Mouse (Mus musculus) CH12.LX (cell line): ENCODE data around the gene Calml3. TPM values are rescaled to one million over a fixed set of nuclear protein-coding genes. Genes with fewer than 3 reads are reported as not detected.

ENCODE experiments used
- DNase-seq: peaks from one replicate; pipeline ENCODE4 v3.0.0-alpha.2; 2013; ENCODE audit errors: extremely low read depth
- H3K27ac ChIP-seq: 2 replicates; pipeline ENCODE4 v1.5.1; 2012; ENCODE audit warnings: low read depth, mild to moderate bottlenecking, control low read depth, moderate library complexity; ENCODE audit not compliant: insufficient read depth
- H3K27me3 ChIP-seq: replicated peaks from 2 replicates; pipeline ENCODE3; 2012; ENCODE audit warnings: inconsistent platforms
- H3K36me3 ChIP-seq, 2 experiments: replicated peaks in 1 of 2; 2 replicates each; pipeline versions ENCODE3 to v1.6.1; 2012; ENCODE audit warnings: inconsistent platforms in 1 of 2, low read length in 1 of 2, mild to moderate bottlenecking in 1 of 2, mixed read lengths in 1 of 2, moderate library complexity in 1 of 2; ENCODE audit not compliant: control insufficient read depth in 1 of 2, insufficient read depth in 1 of 2
- H3K4me1 ChIP-seq, 2 experiments: 2 replicates each; pipeline ENCODE4 v1.6.1; 2012; ENCODE audit warnings: inconsistent platforms in 1 of 2, moderate library complexity in 1 of 2; ENCODE audit not compliant: insufficient read depth in 2 of 2, control insufficient read depth in 1 of 2
- H3K4me2 ChIP-seq: 2 replicates; pipeline ENCODE4 v1.6.1; 2012; ENCODE audit warnings: low read depth, mild to moderate bottlenecking, control low read depth; ENCODE audit not compliant: poor library complexity, insufficient read depth, severe bottlenecking
- H3K4me3 ChIP-seq, 3 experiments: fragments of 150-350 bp in 1 of 3; sonication (generic) in 1 of 3; replicated peaks in 1 of 3; 2 replicates each; pipeline versions ENCODE3 to v1.5.1; 2011 to 2012; ENCODE audit warnings: low read depth in 2 of 3, low read length in 2 of 3, mild to moderate bottlenecking in 2 of 3, moderate library complexity in 2 of 3, control low read depth in 1 of 3, improper control_type of control experiment in 1 of 3, inconsistent platforms in 1 of 3, mixed read lengths in 1 of 3; ENCODE audit not compliant: poor library complexity in 1 of 3
- H3K79me2 ChIP-seq: replicated peaks from 2 replicates; pipeline ENCODE4 v1.6.1; 2012; ENCODE audit warnings: mild to moderate bottlenecking, moderate library complexity; ENCODE audit not compliant: control insufficient read depth, poor library complexity, insufficient read depth, severe bottlenecking; ENCODE audit errors: extremely low read depth
- H3K9ac ChIP-seq: 2 replicates; pipeline ENCODE4 v1.6.1; 2012; ENCODE audit warnings: low read depth, mild to moderate bottlenecking, control low read depth, moderate library complexity; ENCODE audit not compliant: insufficient read depth
- H3K9me3 ChIP-seq: replicated peaks from 2 replicates; pipeline ENCODE3; 2012; ENCODE audit warnings: low read length, inconsistent platforms, mixed read lengths
- BHLHE40 ChIP-seq: IDR thresholded peaks from 2 replicates; pipeline ENCODE4 v1.6.1; 2011; ENCODE audit warnings: mild to moderate bottlenecking, low read depth, low read length, improper control_type of control experiment
- CHD1 ChIP-seq: IDR thresholded peaks from 2 replicates; pipeline ENCODE4 v1.6.1; 2012; ENCODE audit warnings: low read depth, low read length, improper control_type of control experiment, inconsistent platforms
- CHD2 ChIP-seq: IDR thresholded peaks from 2 replicates; pipeline ENCODE4 v1.6.1; 2011; ENCODE audit warnings: low read length, improper control_type of control experiment
- CTCF ChIP-seq, 2 experiments: IDR thresholded peaks in 1 of 2; conservative IDR thresholded peaks in 1 of 2; 2 replicates each; pipeline ENCODE4 v1.5.1; 2011 to 2012; ENCODE audit warnings: low read depth in 2 of 2, low read length in 2 of 2, improper control_type of control experiment in 1 of 2, inconsistent platforms in 1 of 2, mild to moderate bottlenecking in 1 of 2, moderate library complexity in 1 of 2
- E2F4 ChIP-seq: IDR thresholded peaks from 2 replicates; pipeline ENCODE4 v1.6.1; 2011; ENCODE audit warnings: low read depth, low read length, improper control_type of control experiment; ENCODE audit not compliant: insufficient replicate concordance
- ELF1 ChIP-seq: IDR thresholded peaks from 2 replicates; pipeline ENCODE4 v1.6.1; 2014; ENCODE audit warnings: low read depth, mild to moderate bottlenecking, inconsistent platforms, low read length, improper control_type of control experiment
- EP300 ChIP-seq: IDR thresholded peaks from 2 replicates; pipeline ENCODE4 v1.6.1; 2011; ENCODE audit warnings: low read length, improper control_type of control experiment
- ETS1 ChIP-seq: conservative IDR thresholded peaks from 2 replicates; pipeline ENCODE4 v1.6.1; 2012; ENCODE audit warnings: low read depth, mild to moderate bottlenecking, inconsistent platforms, low read length, improper control_type of control experiment, moderate library complexity
- GABPA ChIP-seq: IDR thresholded peaks from 2 replicates; pipeline ENCODE4 v1.6.1; 2012; ENCODE audit warnings: low read depth, low read length, improper control_type of control experiment, inconsistent platforms; ENCODE audit not compliant: insufficient replicate concordance
- HCFC1 ChIP-seq: IDR thresholded peaks from 2 replicates; pipeline ENCODE4 v1.6.1; 2012; ENCODE audit warnings: low read depth, mild to moderate bottlenecking, inconsistent platforms, low read length, improper control_type of control experiment
- IRF4 ChIP-seq: IDR thresholded peaks from 2 replicates; pipeline ENCODE4 v1.6.1; 2014; ENCODE audit warnings: low read depth, mild to moderate bottlenecking, inconsistent platforms, low read length, improper control_type of control experiment
- JUN ChIP-seq: IDR thresholded peaks from 2 replicates; pipeline ENCODE4 v1.6.1; 2011; ENCODE audit warnings: low read depth, mild to moderate bottlenecking, low read length, improper control_type of control experiment, moderate library complexity; ENCODE audit not compliant: insufficient read depth
- JUND ChIP-seq: conservative IDR thresholded peaks from 2 replicates; pipeline ENCODE4 v1.6.1; 2011; ENCODE audit warnings: low read depth, low read length, improper control_type of control experiment
- KAT2A ChIP-seq: IDR thresholded peaks from 2 replicates; pipeline ENCODE4 v1.6.1; 2012; ENCODE audit warnings: low read length, improper control_type of control experiment, inconsistent platforms; ENCODE audit not compliant: insufficient replicate concordance
- MAFK ChIP-seq: IDR thresholded peaks from 2 replicates; pipeline ENCODE4 v1.6.1; 2011; ENCODE audit warnings: low read length, improper control_type of control experiment; ENCODE audit not compliant: insufficient replicate concordance
- MAX ChIP-seq: IDR thresholded peaks from 2 replicates; pipeline ENCODE4 v1.6.1; 2011; ENCODE audit warnings: low read length, improper control_type of control experiment
- MAZ ChIP-seq: IDR thresholded peaks from 2 replicates; pipeline ENCODE4 v1.6.1; 2012; ENCODE audit warnings: low read depth, mild to moderate bottlenecking, inconsistent platforms, low read length, improper control_type of control experiment, moderate library complexity
- MEF2A ChIP-seq: IDR thresholded peaks from 2 replicates; pipeline ENCODE4 v1.6.1; 2014; ENCODE audit warnings: low read depth, mild to moderate bottlenecking, inconsistent platforms, low read length, improper control_type of control experiment, borderline replicate concordance
- MXI1 ChIP-seq: IDR thresholded peaks from 2 replicates; pipeline ENCODE4 v1.6.1; 2011; ENCODE audit warnings: mild to moderate bottlenecking, low read depth, low read length, improper control_type of control experiment
- MYC ChIP-seq: IDR thresholded peaks from 2 replicates; pipeline ENCODE4 v1.6.1; 2011; ENCODE audit warnings: low read depth, mild to moderate bottlenecking, improper control_type of control experiment, low read length
- NELFE ChIP-seq: IDR thresholded peaks from 2 replicates; pipeline ENCODE4 v1.6.1; 2011; ENCODE audit warnings: low read depth, low read length, improper control_type of control experiment
- NRF1 ChIP-seq: IDR thresholded peaks from 2 replicates; pipeline ENCODE4 v1.6.1; 2014; ENCODE audit warnings: low read depth, mild to moderate bottlenecking, inconsistent platforms, low read length, improper control_type of control experiment, moderate library complexity
- PAX5 ChIP-seq: IDR thresholded peaks from 2 replicates; pipeline ENCODE4 v1.6.1; 2012; ENCODE audit warnings: low read length, inconsistent platforms, mixed read lengths
- POLR2A ChIP-seq: IDR thresholded peaks from 2 replicates; pipeline ENCODE4 v1.6.1; 2011; ENCODE audit warnings: low read depth, mild to moderate bottlenecking, improper control_type of control experiment, low read length
- POLR2AphosphoS2 ChIP-seq: IDR thresholded peaks from 2 replicates; pipeline ENCODE4 v1.6.1; 2011; ENCODE audit warnings: low read depth, low read length, improper control_type of control experiment
- RAD21 ChIP-seq: IDR thresholded peaks from 2 replicates; pipeline ENCODE4 v1.6.1; 2011; ENCODE audit warnings: low read depth, mild to moderate bottlenecking, low read length, improper control_type of control experiment, moderate library complexity
- RCOR1 ChIP-seq: conservative IDR thresholded peaks from 2 replicates; pipeline ENCODE4 v1.6.1; 2012; ENCODE audit warnings: low read depth, mild to moderate bottlenecking, inconsistent platforms, low read length, improper control_type of control experiment
- SIN3A ChIP-seq: IDR thresholded peaks from 2 replicates; pipeline ENCODE4 v1.6.1; 2012; ENCODE audit warnings: low read length, improper control_type of control experiment, inconsistent platforms
- SMC3 ChIP-seq: IDR thresholded peaks from 2 replicates; pipeline ENCODE4 v1.6.1; 2011; ENCODE audit warnings: low read depth, low read length, improper control_type of control experiment
- TBP ChIP-seq: conservative IDR thresholded peaks from 2 replicates; pipeline ENCODE4 v1.6.1; 2011; ENCODE audit warnings: low read depth, low read length, improper control_type of control experiment
- TCF12 ChIP-seq: IDR thresholded peaks from 2 replicates; pipeline ENCODE4 v1.6.1; 2014; ENCODE audit warnings: low read depth, mild to moderate bottlenecking, inconsistent platforms, low read length, improper control_type of control experiment
- UBTF ChIP-seq: IDR thresholded peaks from 2 replicates; pipeline ENCODE4 v1.6.1; 2012; ENCODE audit warnings: low read depth, mild to moderate bottlenecking, inconsistent platforms, low read length, improper control_type of control experiment, moderate library complexity
- USF1 ChIP-seq: IDR thresholded peaks from 2 replicates; pipeline ENCODE4 v1.6.1; 2014; ENCODE audit warnings: low read depth, mild to moderate bottlenecking, inconsistent platforms, low read length, improper control_type of control experiment
- USF2 ChIP-seq: conservative IDR thresholded peaks from 2 replicates; pipeline ENCODE4 v1.6.1; 2011; ENCODE audit warnings: low read depth, low read length, improper control_type of control experiment
- ZC3H11A ChIP-seq: IDR thresholded peaks from 2 replicates; pipeline ENCODE4 v1.6.1; 2012; ENCODE audit warnings: low read depth, mild to moderate bottlenecking, inconsistent platforms, low read length, improper control_type of control experiment
- ZKSCAN1 ChIP-seq: IDR thresholded peaks from 2 replicates; pipeline ENCODE4 v1.6.1; 2012; ENCODE audit warnings: low read depth, inconsistent platforms, low read length, improper control_type of control experiment, borderline replicate concordance
- ZMIZ1 ChIP-seq: IDR thresholded peaks from 2 replicates; pipeline ENCODE4 v1.6.1; 2012; ENCODE audit warnings: low read depth, mild to moderate bottlenecking, inconsistent platforms, low read length, improper control_type of control experiment
- ZNF384 ChIP-seq: IDR thresholded peaks from 2 replicates; pipeline ENCODE4 v1.6.1; 2012; ENCODE audit warnings: low read depth, low read length, improper control_type of control experiment, inconsistent platforms
- dilution Hi-C: fragments of 300-500 bp; cut with MboI; formaldehyde crosslinking; loops from 2 replicates; pipeline ENCODE4 v1.14.3; 2020; ENCODE audit warnings: low sequenced_read_pairs; ENCODE audit not compliant: extremely low pct_unique_long_range_greater_than_20kb, extremely low pct_ligation_motif_present
- in situ Hi-C: fragments of 300-500 bp; cut with MboI; formaldehyde crosslinking; loops from 3 replicates; pipeline ENCODE4 v1.14.3; 2019; ENCODE audit warnings: low sequenced_read_pairs, low pct_ligation_motif_present, low pct_unique_long_range_greater_than_20kb, mixed read lengths
- polyA plus RNA-seq: library from polyadenylated mRNA; unstranded; fragments of >175 nt; gene quantifications from 2 replicates; pipeline ENCODE4 v1.2.1, GENCODE M21; 2012; ENCODE audit warnings: low read depth; ENCODE audit not compliant: insufficient read length
- total RNA-seq, 2 experiments: library from RNA; depleted of rRNA; stranded (reverse); fragments of 300-350 nt in 1 of 2; fragments of >200 nt in 1 of 2; gene quantifications; 2 replicates each; pipeline ENCODE4 v1.2.3; 2012 to 2014

Calml3 gene
- total and polyA plus RNA-seq, 3 experiments: not detected

DNA sequence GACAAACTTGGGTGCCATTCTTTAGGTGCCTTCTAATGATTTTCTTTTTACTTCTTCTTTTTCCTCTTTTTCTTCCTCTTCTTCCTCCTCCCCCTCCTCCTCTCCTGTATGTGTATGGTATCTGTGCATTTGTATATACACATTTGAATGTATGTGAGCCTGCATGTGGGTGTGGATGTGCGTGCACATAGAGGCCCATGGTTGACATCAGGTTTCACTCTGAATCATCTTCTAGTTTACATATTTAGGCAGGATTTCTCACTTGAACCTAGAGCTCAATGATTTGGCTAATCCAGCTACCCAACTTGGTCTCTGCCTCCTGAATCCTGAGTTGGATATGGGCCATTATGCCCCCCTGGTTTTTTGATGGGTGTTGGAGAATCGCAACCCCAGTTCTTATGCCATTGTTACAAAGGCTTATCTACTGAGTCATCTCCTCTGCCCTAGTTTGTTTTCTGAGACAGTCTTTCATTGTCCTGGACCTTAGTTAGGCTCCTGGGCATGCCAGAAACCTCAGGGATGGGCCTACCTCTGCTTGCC, 30.9 kb downstream of the Calml3 start:
- Histone ChIP-seq H3K27ac (no peak overlapping the region), H3K4me3 (no peak overlapping the region), H3K79me2 (no peaks in the 10 kb centered on the region), H3K4me1 (peaks cover 9 to 12% of the 10 kb centered on the region in 2 experiments), H3K27me3 (no peaks in the 10 kb centered on the region), H3K4me2 (no peak overlapping the region), H3K36me3 (no peaks in the 10 kb centered on the region), H3K9ac (no peak overlapping the region), H3K9me3 (no peaks in the 10 kb centered on the region)
- dilution Hi-C loops (no loop called here), in situ Hi-C loops (loop anchor here (25.0 kb wide), 1 partner anchor 114 kb away; no protein-coding TSS in a partner anchor)
- DNase-seq: peak; percentile 23
- TF ChIP-seq HCFC1 (no peak), JUND (peak; percentile 69), ZKSCAN1 (no peak), POLR2AphosphoS2 (no peak), ETS1 (peak; percentile 37; the same call in 1 of the 2 replicates), SIN3A (no peak), MAX (no peak), CTCF (conservative IDR thresholded peaks at IDR 0.05 in 1 of 2, IDR thresholded peaks at IDR 0.05 in 1 of 2; ENCODE audit: low read depth in 2 of 2, low read length in 2 of 2) (no peak), RAD21 (no peak), KAT2A (no peak), RCOR1 (no peak), IRF4 (peak; percentile 89), UBTF (no peak), TCF12 (no peak), ZMIZ1 (no peak), USF2 (no peak), EP300 (peak; percentile 44; the same call in 1 of the 2 replicates), GABPA (no peak), MEF2A (no peak), BHLHE40 (peak; percentile 85), JUN (no peak), MXI1 (no peak), CHD1 (no peak), NELFE (no peak), POLR2A (no peak), USF1 (no peak), NRF1 (no peak), CHD2 (no peak), ZC3H11A (no peak), TBP (no peak), MAZ (no peak), SMC3 (no peak), MYC (no peak), PAX5 (no peak), ZNF384 (no peak), MAFK (no peak), E2F4 (no peak), ELF1 (no peak)
